Mouse (Mus musculus): ENCODE measurements at regions not wholly inside any gene's neighbourhood (a gene's known extent, or its start where the extent isn't known, plus 50 kb on each side); places are given as distances from the start of the nearest gene placed in this dataset.

DNA sequence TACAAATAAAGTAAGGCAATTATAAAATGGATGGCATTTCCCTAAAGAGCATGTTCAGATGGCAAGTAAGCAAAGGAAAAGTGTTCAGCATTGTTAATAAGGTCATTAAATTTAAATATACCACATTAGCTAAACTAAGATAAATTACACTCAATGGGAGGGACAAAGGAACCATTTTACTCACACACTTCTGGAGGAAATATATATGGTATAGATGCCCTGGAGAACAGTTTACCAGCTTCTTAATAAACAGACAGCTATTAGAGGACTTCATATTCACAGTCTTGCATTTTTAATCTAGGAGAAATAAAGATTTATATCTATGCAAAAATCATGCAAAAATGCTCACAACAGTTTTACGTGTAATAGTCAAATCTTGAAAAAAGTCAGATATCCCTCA is 183.8 kb downstream of the Dthd1 start:
- DNase-seq (ENCODE audit: low read depth, low spot score) (no peak), ATAC-seq (no peak)
- TF ChIP-seq CTCF (IDR thresholded peaks at IDR 0.05), result no peak
- in situ Hi-C loops (cut with MboI; ENCODE audit: low pct_unique_long_range_greater_than_20kb), result no loop called here
- H3K27me3 ChIP-seq, result peaks cover 23% of the 10 kb centered on the region
- POLR2A ChIA-PET, result no interaction called here
- CTCF ChIA-PET, result no interaction called here

DNA sequence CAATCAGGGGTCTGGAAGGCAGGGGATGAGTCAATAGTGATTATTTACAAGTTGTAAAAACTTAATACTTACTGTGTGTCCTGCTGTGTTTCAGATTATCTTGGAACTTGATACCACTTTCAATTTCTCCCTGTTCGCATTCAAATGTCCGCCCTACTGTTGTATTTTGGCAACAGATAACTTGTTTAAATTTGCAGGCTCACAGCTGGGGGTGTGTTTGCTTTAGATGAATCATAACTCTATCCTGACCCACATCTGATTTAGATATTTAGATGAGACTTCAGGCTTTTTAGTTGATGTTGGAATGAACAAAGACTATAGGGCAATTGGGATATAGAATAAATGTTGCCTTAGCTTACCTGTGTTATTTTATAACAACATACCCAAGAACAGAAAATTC is 220.8 kb downstream of the Dthd1 start:
- DNase-seq (ENCODE audit: low read depth, low spot score), result no peak
- ATAC-seq, result no peak
- TF ChIP-seq CTCF (IDR thresholded peaks at IDR 0.05), result no peak
- in situ Hi-C loops (cut with MboI; ENCODE audit: low pct_unique_long_range_greater_than_20kb), result no loop called here
- no peaks in the 10 kb centered on the region for H3K27me3 ChIP-seq
- POLR2A ChIA-PET, result no interaction called here
- CTCF ChIA-PET, result no interaction called here

DNA sequence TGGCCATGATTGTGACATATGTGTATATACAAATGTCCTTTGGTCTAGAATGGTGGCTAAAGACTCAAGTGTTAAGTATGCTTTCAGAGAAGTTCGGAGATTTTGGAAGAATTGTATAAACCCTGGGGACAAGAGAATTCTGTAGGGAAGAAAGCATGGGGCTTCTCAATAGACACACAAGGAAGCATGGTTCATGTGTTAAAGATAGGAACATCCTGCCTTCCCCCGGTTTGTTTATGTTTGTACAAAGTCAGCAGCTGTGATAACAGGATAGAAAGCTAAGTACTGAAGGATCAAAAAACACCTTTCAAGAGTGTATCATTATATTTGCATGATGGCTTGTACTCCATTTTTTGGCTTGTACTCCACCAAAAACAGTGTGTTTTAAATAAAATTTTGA is 232.1 kb downstream of the Dthd1 start:
- POLR2A ChIA-PET, result no interaction called here

DNA sequence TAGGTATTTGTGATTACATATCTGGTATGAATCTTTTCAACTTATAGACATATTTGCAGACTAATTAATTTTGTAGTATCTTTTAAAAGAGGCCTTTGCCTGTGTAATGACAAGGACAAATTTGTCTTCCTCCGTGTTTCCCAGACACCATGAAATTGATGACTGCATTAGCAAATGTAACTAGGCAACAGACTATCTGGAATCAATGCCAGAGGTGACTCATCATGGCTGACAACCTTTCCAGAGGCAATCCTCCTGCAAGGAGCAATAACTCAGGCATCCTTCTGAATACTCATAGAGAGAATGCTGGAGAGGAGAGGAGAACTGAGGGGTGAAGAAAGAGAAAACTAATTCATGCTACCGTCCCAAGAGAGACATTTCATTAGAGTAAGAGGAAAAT is 249.7 kb downstream of the Dthd1 start:
- ChIA-PET POLR2A (no interaction called here), CTCF (no interaction called here)
- no peak for TF ChIP-seq CTCF (IDR thresholded peaks at IDR 0.05)
- in situ Hi-C loops (cut with MboI; ENCODE audit: low pct_unique_long_range_greater_than_20kb), result no loop called here
- DNase-seq (ENCODE audit: low read depth, low spot score), result no peak
- ATAC-seq, result no peak
- H3K27me3 ChIP-seq, result no peaks in the 10 kb centered on the region

More for the DNA sequence above, 232.1 kb downstream of the Dthd1 start:
- in situ Hi-C loops (cut with MboI; ENCODE audit: low pct_unique_long_range_greater_than_20kb), result no loop called here
- peaks cover 8% of the 10 kb centered on the region for H3K27me3 ChIP-seq
- no peak for DNase-seq (ENCODE audit: low read depth, low spot score)
- no peak for TF ChIP-seq CTCF (IDR thresholded peaks at IDR 0.05)
- CTCF ChIA-PET, result no interaction called here
- no peak for ATAC-seq

- no peaks in the 10 kb centered on the region for H3K27me3 ChIP-seq
- DNase-seq (ENCODE audit: low read depth, low spot score) (no peak), ATAC-seq (no peak)
- POLR2A ChIA-PET, result no interaction called here
- CTCF ChIA-PET, result no interaction called here
- TF ChIP-seq CTCF (IDR thresholded peaks at IDR 0.05), result no peak
- in situ Hi-C loops (cut with MboI; ENCODE audit: low pct_unique_long_range_greater_than_20kb), result no loop called here
Measured at GRCm38 (mm10) chr5:63066872-63067271, 253.2 kb downstream of the Dthd1 start.

- in situ Hi-C loops (cut with MboI; ENCODE audit: low pct_unique_long_range_greater_than_20kb), result no loop called here
- DNase-seq (ENCODE audit: low read depth, low spot score) (no peak), ATAC-seq (no peak)
- ChIA-PET POLR2A (no interaction called here), CTCF (no interaction called here)
- no peak for TF ChIP-seq CTCF (IDR thresholded peaks at IDR 0.05)
- no peaks in the 10 kb centered on the region for H3K27me3 ChIP-seq
Measured at GRCm38 (mm10) chr5:63098129-63098528, 284.5 kb downstream of the Dthd1 start.

GRCm38 (mm10) chr5:63132552-63132951 is 318.9 kb downstream of the Dthd1 start:
- no peak for DNase-seq (ENCODE audit: low read depth, low spot score)
- in situ Hi-C loops (cut with MboI; ENCODE audit: low pct_unique_long_range_greater_than_20kb), result loop anchor here (5.0 kb wide), 1 partner anchor 35 kb away; no protein-coding TSS in a partner anchor
- POLR2A ChIA-PET, result no interaction called here

DNA sequence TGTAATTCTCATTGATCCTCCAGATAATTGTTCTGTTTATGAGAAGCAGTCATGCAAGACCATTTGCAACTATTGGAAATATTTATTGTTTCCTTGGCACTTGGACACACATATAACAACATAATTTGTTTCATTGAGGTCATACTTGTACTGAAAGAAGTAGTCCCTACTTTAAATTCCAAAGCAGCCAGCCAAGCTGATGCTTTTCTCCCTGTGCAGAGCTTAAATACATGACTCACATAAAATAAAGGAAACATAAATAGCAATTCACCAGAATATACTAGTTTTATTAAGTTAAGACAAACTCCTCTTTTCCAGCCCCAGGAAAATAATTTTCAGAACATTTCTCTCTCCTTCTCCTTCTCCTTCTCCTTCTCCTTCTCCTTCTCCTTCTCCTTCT is 324.3 kb downstream of the Dthd1 start:
- no peak for ATAC-seq
- TF ChIP-seq CTCF (IDR thresholded peaks at IDR 0.05), result no peak
- H3K27me3 ChIP-seq, result peaks cover 5% of the 10 kb centered on the region
- CTCF ChIA-PET, result interaction anchor here (0.6 kb wide), 1 partner anchor 501 kb away, joined by 3 read pairs; no protein-coding TSS in a partner anchor
- in situ Hi-C loops (cut with MboI; ENCODE audit: low pct_unique_long_range_greater_than_20kb), result no loop called here
- no peak for DNase-seq (ENCODE audit: low read depth, low spot score)
- POLR2A ChIA-PET, result no interaction called here

More at GRCm38 (mm10) chr5:63132552-63132951, 318.9 kb downstream of the Dthd1 start:
- CTCF ChIA-PET, result no interaction called here
- ATAC-seq, result no peak
- no peaks in the 10 kb centered on the region for H3K27me3 ChIP-seq
- no peak for TF ChIP-seq CTCF (IDR thresholded peaks at IDR 0.05)

DNA sequence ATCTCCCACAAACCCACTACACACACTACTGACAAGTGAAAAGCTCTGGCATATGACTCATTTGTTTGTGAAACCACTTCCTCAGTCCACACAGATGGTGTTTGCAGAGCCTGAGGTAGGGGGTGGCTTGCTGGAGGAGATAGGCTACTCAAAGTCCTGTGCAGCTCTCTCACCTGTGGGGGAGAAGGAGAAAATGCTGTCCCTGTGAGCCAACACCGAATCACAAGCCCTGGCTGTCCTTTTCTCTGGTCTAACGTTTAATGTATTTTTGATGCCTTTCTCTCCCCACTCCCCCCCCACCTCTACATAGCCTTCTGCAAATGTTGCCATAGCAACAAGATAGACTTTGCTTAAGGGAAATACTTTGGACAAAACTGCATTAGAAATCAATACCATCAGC is 356.1 kb downstream of the Dthd1 start:
- DNase-seq (ENCODE audit: low read depth, low spot score) (no peak), ATAC-seq (no peak)
- peaks cover 6% of the 10 kb centered on the region for H3K27me3 ChIP-seq
- in situ Hi-C loops (cut with MboI; ENCODE audit: low pct_unique_long_range_greater_than_20kb), result loop anchor here (5.0 kb wide), 1 partner anchor 37 kb away; no protein-coding TSS in a partner anchor
- ChIA-PET POLR2A (no interaction called here), CTCF (no interaction called here)
- TF ChIP-seq CTCF (IDR thresholded peaks at IDR 0.05), result no peak

DNA sequence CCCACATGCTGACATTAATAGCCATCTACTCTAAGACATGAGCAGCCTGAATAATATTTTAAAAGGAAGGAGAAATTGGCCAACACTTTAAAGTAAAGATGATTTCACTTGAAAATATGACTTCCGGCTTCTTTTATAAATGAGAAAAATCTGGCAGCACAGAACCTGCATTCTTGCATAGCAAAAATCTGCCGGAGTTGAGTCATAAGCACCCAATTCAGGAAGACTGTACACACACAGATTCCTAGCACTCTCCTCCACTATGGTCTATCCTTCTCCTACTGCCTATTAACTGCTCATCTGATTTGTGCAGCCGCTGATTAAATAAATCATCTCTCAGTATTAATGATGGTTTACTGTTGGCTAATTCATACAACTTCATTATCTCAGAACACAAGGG is 356.9 kb downstream of the Dthd1 start:
- DNase-seq (ENCODE audit: low read depth, low spot score) (no peak), ATAC-seq (no peak)
- ChIA-PET POLR2A (no interaction called here), CTCF (no interaction called here)
- in situ Hi-C loops (cut with MboI; ENCODE audit: low pct_unique_long_range_greater_than_20kb), result no loop called here
- peaks cover 6% of the 10 kb centered on the region for H3K27me3 ChIP-seq
- no peak for TF ChIP-seq CTCF (IDR thresholded peaks at IDR 0.05)

DNA sequence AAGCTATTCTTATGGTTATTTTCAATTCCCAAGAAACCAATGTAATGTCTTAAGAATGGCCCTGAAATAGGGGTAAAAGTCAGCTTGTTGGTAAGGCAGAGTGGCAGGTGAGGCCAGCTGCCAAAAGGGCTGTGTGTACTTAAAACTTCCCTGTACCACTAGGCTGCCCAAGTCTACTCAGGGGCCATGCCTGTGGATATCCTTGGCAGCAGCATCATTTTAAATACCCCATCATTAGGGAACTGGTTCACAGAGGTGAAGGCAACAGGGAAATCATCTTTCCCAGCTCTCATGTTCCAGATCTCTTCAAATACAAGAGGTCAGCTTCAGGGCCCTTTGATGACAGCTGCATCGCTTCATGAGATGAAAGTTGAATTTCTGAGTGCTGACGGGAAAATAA is 399.8 kb downstream of the Dthd1 start:
- ATAC-seq (no peak), DNase-seq (ENCODE audit: low read depth, low spot score) (no peak)
- POLR2A ChIA-PET, result no interaction called here
- CTCF ChIA-PET, result no interaction called here
- no peaks in the 10 kb centered on the region for H3K27me3 ChIP-seq
- TF ChIP-seq CTCF (IDR thresholded peaks at IDR 0.05), result no peak
- in situ Hi-C loops (cut with MboI; ENCODE audit: low pct_unique_long_range_greater_than_20kb), result no loop called here

DNA sequence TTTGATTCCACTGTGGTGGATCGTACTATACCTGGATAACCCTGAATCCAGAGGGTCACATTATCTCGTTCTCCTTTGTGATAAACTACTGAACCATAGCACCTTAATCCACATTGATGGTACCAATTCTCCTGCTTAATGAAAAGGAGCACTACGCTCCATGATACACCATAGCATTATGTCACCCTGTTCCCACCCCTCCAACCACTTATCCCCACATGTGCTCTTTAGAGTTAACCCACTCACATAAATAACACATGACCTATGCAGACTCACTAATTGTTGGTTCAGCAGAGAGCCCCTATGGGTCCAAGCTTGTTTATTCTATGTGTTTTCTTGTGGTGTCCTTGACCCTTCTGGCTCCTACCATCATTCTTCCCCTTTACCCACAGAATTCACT is 405.8 kb downstream of the Dthd1 start:
- ChIA-PET POLR2A (no interaction called here), CTCF (no interaction called here)
- TF ChIP-seq CTCF (IDR thresholded peaks at IDR 0.05), result no peak
- in situ Hi-C loops (cut with MboI; ENCODE audit: low pct_unique_long_range_greater_than_20kb), result no loop called here
- no peaks in the 10 kb centered on the region for H3K27me3 ChIP-seq
- DNase-seq (ENCODE audit: low read depth, low spot score), result no peak
- ATAC-seq, result no peak

All from Patski (cell line).